Mouse (Mus musculus) liver, embryonic 14.5 days (tissue): ENCODE data around the gene Larp1b.

Source experiments
- CTCF ChIP-seq: IDR thresholded peaks from 2 replicates; pipeline ENCODE4 v1.5.1; 2016; ENCODE audit warnings: antibody characterized with exemption, low read depth, control low read depth
- EP300 ChIP-seq: IDR thresholded peaks from 2 replicates; pipeline ENCODE4 v1.6.1; 2016; ENCODE audit warnings: antibody characterized with exemption, low read depth

DNA sequence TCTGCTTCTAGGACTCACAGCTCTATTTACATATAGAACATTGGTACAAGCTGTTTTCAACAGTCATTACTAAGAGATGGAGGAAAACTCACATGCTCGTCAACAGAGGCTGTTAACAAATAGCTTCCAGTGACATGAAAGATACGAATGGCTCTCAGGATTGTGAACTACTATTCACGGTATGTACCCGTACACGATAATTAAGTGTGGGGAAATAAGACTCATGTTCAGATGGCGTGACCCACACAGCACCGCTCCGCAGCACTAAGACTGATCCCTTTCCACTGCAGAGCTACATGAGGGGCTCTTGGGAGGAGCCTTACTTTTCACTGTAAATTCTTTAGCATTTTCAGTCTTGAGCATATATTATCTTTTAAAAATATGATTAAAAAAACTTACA, 125.7 kb downstream of the Larp1b start:
- TF ChIP-seq CTCF (no peak), EP300 (no peak)
